Mouse (Mus musculus) megakaryocyte, embryonic 14.5 days (primary cell): ENCODE measurements around the gene Trim7.

Experiments used
- FLI1 ChIP-seq: IDR thresholded peaks from 2 replicates; pipeline ENCODE4 v1.6.1; 2012; ENCODE audit warnings: low read length, inconsistent platforms, mixed read lengths
- GATA1 ChIP-seq: IDR thresholded peaks from 3 replicates; pipeline ENCODE4 v1.6.1; 2012; ENCODE audit warnings: mixed read lengths, low read length, inconsistent platforms, borderline replicate concordance

DNA sequence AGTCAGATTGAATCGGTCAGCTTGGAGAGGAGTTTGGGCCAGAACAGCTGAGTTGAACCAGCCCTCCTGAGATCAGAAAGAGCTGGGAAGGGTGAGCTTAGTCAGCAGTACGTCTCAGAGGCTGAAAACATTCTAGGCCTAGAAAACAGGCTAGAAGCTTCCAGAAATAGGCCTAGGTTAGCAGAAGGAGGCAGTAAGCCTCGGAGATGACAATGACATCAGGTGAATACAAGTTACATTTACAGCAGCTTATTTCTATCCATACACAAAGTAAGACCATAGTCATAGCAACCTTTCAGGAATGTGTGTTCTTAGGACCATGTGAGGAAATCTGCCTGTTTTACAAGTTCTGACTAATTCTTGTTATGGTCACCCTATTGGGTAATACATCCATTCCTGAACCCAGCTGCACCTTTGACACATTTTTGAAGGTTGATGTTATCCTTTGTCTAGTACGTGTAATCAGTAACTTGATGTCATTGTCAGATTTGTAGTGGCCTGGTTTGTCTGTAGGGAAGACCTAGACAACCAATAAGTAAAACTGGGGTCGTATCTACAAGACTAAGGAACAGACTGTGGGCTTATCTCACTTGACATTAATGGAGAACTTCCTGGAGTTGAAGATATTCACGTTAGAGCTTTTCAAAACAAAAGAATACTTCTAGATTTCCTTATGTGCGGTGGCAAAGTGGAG is 6.2 kb upstream of the Trim7 start:
- TF ChIP-seq GATA1 (no peak), FLI1 (no peak)
